Mouse (Mus musculus) lung, postnatal 0 days (tissue): ENCODE measurements around the gene Erg.

Experiments used
- CTCF ChIP-seq: IDR thresholded peaks from 2 replicates; pipeline ENCODE4 v1.5.1; 2016; ENCODE audit warnings: antibody characterized with exemption, mild to moderate bottlenecking
- EP300 ChIP-seq: IDR thresholded peaks from 2 replicates; pipeline ENCODE4 v1.6.1; 2016; ENCODE audit warnings: antibody characterized with exemption, mild to moderate bottlenecking, control low read depth

GRCm38 (mm10) chr16:95363632-95364465 is 222.5 kb downstream of the Erg start:
- TF ChIP-seq CTCF = no peak
- TF ChIP-seq EP300 = no peak
